Mouse (Mus musculus) mature B cell (primary cell): Measurements from ENCODE around the gene Wdfy4.

ENCODE experiments used
- in situ Hi-C: fragments of 300-500 bp; cut with MboI; formaldehyde crosslinking; loops from 2 replicates; pipeline ENCODE4 v1.14.3; 2019

The Wdfy4 gene

DNA sequence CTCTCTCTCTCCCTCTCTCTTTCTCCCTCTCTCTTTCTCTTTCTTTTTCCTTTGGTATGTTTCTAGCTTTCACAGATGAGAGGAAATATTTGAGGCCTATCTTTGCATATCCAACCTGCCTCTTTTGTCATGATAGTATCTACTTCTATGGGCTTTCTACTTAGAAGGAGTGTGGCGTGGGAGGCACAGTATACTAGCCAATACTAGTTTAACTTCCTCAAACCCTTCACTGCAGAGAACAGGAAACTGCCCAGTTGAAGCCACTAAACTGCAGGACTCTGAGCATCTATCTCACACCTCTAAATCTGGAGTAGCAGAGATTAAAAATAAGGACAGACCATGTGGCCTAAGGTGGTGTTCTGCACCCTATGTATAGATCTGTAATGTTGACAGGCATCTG lies 5.3 kb upstream of the Wdfy4 start:
- in situ Hi-C loops, result no loop called here

DNA sequence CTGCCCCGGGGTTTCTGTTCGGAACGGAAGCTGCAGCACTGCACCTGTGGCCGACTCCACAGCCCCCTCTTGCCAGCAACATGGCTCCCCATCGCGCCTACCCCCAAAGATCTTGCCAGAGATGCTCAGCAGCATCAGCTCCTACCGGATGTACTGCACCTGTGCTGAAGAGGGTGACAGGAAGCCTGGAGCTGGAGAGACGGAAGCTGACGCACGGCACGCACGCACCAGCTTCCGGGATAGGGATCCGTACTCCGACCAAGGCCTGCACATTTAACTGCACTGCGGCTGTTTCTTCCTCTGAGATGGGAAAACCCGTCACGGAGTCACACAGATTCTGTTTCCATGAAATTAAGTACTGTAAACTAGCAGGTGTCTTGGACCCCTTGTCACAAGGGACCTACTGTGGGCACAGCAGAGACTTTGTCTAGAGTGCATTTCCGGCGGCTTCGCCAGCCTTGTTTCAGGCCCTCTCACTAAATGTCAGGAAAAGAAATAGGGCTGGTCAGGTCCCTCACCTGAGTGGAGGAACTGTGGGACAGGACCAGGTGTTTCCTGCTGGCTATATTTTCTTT lies 4.6 kb upstream of the Wdfy4 start:
- in situ Hi-C loops, result no loop called here

DNA sequence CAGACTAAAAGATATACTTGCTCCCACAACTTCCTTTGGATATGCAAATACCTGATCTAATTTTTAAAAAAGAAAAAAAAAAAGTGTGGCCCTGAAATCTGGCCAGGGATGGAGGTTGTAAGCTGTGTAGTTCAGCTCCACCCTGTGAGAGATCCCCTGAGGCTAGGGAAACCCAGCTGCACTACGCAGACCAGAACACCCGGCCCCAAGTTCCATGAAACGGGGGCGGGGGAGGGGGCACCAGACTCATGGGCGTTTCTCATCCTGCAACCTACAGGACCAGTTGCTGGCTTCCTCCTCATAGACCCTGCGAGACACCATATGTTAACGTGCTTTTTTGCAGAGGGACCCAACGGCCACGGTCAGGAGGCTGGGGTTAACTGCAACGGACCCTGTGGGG lies 3.9 kb upstream of the Wdfy4 start:
- in situ Hi-C loops, result no loop called here

DNA sequence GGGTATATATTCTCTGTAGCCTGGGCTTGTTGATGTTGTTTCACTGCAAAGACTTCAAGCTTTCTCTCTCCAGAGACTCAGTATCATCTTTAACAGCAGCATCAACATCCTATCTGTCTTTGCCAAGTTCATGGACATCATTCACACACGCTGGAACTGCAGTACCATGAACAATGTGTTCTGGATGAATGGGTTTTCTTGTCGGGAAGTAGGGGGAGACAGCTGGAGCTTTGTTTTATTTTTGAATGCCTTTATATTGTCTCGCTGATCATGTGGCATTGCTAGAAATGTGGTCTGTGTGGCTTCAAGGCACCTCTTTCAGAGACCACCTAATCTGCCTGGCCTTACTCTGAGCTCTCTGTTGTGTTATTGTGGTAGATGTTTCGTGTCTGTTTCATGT lies 1.9 kb upstream of the Wdfy4 start:
- in situ Hi-C loops, result no loop called here

GRCm38 (mm10) chr14:33180102-33180501 lies 5.2 kb downstream of the Wdfy4 start:
- in situ Hi-C loops, result no loop called here

GRCm38 (mm10) chr14:33175059-33175821 lies 10.1 kb downstream of the Wdfy4 start:
- in situ Hi-C loops, result no loop called here

DNA sequence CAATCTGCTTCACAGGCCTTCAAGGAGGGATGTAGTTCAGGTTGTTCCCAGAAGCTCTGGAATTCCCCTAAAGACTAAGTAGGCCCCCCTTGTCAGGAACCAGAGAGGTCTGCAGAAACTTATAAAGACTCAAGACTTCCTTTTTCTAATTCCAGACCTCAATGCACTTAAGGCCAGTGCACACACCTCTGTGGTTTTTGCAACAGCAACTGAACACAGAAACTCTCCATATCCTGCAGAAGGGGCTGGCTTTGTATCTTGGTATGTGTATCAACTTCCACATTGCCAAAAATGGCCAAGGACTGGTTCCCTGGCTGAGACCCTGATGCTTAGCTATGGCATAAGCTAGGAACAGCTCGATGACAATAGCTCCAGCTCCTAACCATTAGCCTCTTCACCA lies 13.4 kb downstream of the Wdfy4 start:
- in situ Hi-C loops, result no loop called here

- in situ Hi-C loops, result no loop called here
These were observed 16.6 kb downstream of the Wdfy4 start for GRCm38 (mm10) chr14:33168750-33169149.

DNA sequence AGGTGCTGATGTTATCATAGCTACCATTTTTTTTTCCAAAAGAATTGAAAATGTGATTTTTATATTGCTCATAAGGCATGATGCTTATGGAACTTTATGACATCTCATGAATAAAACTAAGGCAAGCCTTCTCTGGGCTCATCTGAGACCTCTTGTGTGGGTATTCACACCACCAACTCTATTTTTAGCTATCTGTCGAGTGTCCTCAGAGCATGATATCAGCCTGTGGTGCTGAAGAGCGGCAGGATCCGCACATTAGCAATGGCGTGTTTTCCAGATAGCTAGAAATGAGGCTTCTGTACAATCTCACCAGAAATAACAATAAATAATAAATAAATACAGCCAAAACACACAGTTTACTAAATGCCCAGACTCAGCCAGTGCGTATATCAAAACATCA lies 23.1 kb downstream of the Wdfy4 start:
- in situ Hi-C loops, result no loop called here

GRCm38 (mm10) chr14:33158268-33158667 lies 27.0 kb downstream of the Wdfy4 start:
- in situ Hi-C loops, result no loop called here

GRCm38 (mm10) chr14:33152941-33153340 lies 32.4 kb downstream of the Wdfy4 start:
- in situ Hi-C loops, result no loop called here

DNA sequence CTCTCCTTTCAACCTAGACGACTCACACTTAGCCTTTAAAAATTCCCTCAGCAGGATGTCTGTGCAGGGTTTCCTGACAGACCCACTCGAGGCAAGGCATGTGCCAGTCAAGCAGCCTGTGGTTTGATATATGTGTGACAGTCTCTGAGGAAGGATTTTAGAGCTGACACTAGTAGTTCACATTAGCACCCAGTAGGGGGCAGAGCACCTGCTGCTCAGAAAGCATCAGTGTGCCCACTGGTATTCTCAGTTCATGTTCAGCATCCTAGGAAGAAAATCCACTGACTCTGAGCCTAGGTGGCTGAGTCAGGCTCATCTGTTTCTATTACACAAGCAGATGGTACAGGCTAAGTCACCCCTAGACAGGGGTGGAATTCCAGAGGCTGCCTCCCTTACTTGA lies 39.0 kb downstream of the Wdfy4 start:
- in situ Hi-C loops, result loop anchor here (10.0 kb wide), 1 partner anchor 59 kb away; no protein-coding TSS in a partner anchor

- in situ Hi-C loops, result no loop called here
These were observed 48.5 kb downstream of the Wdfy4 start for GRCm38 (mm10) chr14:33136843-33137242.

DNA sequence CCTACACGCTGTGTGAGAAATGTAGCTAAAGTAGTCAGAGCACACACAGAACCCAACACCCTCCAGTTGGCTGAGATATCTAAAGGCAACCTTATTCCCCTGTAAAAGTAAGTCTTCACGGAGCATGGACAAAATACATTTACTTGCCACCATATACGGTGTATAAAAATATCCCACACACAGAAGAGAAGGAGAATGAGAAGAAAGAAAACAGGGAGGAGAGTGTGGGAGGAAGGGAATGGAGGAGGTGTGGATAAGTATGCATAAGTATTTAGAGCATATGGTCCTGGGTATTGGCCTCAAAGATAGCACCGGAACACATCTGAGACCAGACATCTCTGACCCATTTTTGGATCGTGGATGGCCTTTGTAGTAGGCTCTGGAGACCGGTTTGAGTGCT lies 50.1 kb downstream of the Wdfy4 start:
- in situ Hi-C loops, result no loop called here

- in situ Hi-C loops, result no loop called here
These were observed 54.1 kb downstream of the Wdfy4 start for GRCm38 (mm10) chr14:33131044-33131758.

GRCm38 (mm10) chr14:33116590-33116989 lies 68.7 kb downstream of the Wdfy4 start:
- in situ Hi-C loops, result no loop called here

GRCm38 (mm10) chr14:33104809-33105208 lies 80.5 kb downstream of the Wdfy4 start:
- in situ Hi-C loops, result no loop called here

- in situ Hi-C loops, result no loop called here
These were observed 83.7 kb downstream of the Wdfy4 start for GRCm38 (mm10) chr14:33101609-33102008.

DNA sequence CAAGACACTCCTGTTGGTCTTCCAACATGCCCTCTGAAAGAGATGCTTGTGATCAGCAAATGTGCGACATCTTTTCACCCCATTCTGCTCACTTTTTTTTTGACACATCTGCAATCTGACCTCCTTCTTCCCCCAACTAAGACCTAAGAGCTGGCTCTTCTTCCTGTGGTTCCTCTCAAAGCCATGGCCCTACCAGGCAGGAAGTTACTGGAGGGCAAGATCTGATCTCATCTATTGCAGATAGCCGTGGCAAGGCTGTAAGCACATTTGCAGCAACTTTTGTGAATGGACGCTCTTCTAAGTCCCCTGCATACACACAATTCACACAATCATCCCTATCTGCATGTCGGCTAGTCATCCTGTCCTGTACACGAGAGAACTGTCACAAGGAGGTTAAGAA lies 85.4 kb downstream of the Wdfy4 start:
- in situ Hi-C loops, result no loop called here

GRCm38 (mm10) chr14:33099111-33099510 lies 86.2 kb downstream of the Wdfy4 start:
- in situ Hi-C loops, result no loop called here

GRCm38 (mm10) chr14:33096462-33096861 lies 88.8 kb downstream of the Wdfy4 start:
- in situ Hi-C loops, result no loop called here

DNA sequence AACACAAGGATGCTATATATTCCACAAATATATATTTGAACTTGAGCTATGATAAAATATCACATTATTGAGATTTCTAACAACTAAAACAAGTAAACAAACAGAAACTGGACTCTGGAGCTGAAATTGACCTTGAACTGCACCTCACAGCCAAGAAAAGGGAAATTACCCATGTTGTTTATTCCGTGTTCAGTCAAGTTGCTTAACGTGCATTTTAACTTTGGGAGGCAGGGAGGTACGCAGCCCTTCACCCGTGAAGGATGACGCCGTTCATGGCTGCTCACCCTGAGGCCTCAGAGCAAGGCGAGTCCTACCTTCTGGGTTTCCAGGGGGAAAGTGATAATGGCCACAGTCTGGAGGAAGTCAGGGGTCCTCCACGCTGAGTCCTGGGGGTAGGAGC lies 102.0 kb downstream of the Wdfy4 start:
- in situ Hi-C loops, result no loop called here

- in situ Hi-C loops, result no loop called here
These were observed 103.0 kb downstream of the Wdfy4 start for GRCm38 (mm10) chr14:33082301-33082700.
